Mouse (Mus musculus): ENCODE results near the gene Slc16a5. TPM values are rescaled to one million over a fixed set of nuclear protein-coding genes. Genes with fewer than 3 reads are reported as not detected.

Gene Slc16a5
- total and polyA plus RNA-seq, 3 experiments: 0.26 TPM; not detected in 2

GRCm38 (mm10) chr11:115439326-115439725 is 22.9 kb upstream of the Slc16a5 start:
- TF ChIP-seq TBP (IDR thresholded peaks at IDR 0.05; ENCODE audit: low read depth, low read length): no peak
- peak; percentile 58 for TF ChIP-seq RCOR1 (IDR thresholded peaks at IDR 0.05; ENCODE audit: low read depth, low read length)
- no peak overlapping the region for H3K4me3 ChIP-seq (ENCODE audit: control insufficient read depth in 1 of 2, insufficient read depth in 1 of 2, low read depth in 2 of 2, low read length in 2 of 2)
- no peaks in the 10 kb centered on the region for H3K27me3 ChIP-seq (ENCODE audit: control insufficient read depth in 1 of 2, insufficient read depth in 2 of 2, low read length in 2 of 2)
- peaks cover 3 to 8% of the 10 kb centered on the region in 2 experiments; a peak in 3 of 4 replicates for H3K4me1 ChIP-seq (ENCODE audit: control insufficient read depth in 1 of 2, insufficient read depth in 2 of 2, low read length in 2 of 2)
- H3K9ac ChIP-seq (ENCODE audit: control insufficient read depth, low read depth, low read length, poor library complexity, severe bottlenecking): no peak overlapping the region
- peaks cover 0 to 5% of the 10 kb centered on the region in 2 experiments; a peak in 2 of 4 replicates for H3K36me3 ChIP-seq (ENCODE audit: control insufficient read depth in 1 of 2, insufficient read depth in 2 of 2, low read length in 2 of 2)
- H3K79me2 ChIP-seq (ENCODE audit: control insufficient read depth, insufficient read depth, low read length, poor library complexity): no peaks in the 10 kb centered on the region
- H3K27ac ChIP-seq (ENCODE audit: control insufficient read depth, low read depth, low read length): no peak overlapping the region
- no peaks in the 10 kb centered on the region for H3K9me3 ChIP-seq (replicated peaks; ENCODE audit: insufficient read depth, low read length)
- DNase-seq (ENCODE audit: low read depth, low spot score): no peak

DNA sequence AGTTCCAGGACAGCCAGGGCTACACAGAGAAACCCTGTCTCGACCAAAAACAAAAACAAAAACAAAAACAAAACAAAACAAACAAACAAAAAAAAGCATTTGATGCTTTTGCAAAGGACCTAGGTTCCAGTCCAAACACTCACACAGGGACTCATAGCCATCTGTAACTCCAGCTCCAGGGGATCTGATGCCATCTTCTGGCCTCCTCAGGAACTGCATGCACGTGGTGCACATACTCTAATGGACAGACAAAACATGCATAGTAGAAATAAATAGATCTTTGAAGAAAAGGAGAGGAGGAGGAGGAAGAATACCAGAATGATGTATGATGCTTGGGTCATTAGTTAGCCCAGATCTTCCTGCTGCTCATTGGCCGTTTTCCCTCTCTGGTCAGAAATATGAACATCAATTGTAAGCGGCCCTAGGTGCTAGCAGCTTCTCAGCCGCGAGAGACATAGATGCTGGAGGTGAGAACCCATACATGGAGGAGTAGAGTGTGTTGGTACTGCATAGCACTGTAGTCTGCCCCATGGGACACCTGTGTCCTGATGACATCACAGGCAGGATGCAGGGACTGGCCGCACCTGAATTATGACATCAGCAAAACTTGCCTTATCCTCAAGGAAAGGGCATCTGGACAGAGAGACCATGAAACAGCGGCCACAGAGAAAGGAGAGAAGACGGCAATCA is 22.2 kb upstream of the Slc16a5 start, which contains the start of gene Trim80:
TSS of gene Trim80 (plus strand) at position 640 of the 690 bp plus-strand sequence.
- H3K4me1 ChIP-seq (ENCODE audit: control insufficient read depth in 1 of 2, insufficient read depth in 2 of 2, low read length in 2 of 2): peaks cover 3 to 8% of the 10 kb centered on the region in 2 experiments; a peak in 3 of 4 replicates
- no peak for TF ChIP-seq ETS1 (IDR thresholded peaks at IDR 0.05; ENCODE audit: low read depth, low read length)
- peak; percentile 33 for TF ChIP-seq RAD21 (IDR thresholded peaks at IDR 0.05; ENCODE audit: low read depth, low read length)
- peak; percentile 48 to 64 (median 56) for TF ChIP-seq CTCF (IDR thresholded peaks at IDR 0.05 in 2 of 3, conservative IDR thresholded peaks at IDR 0.05 in 1 of 3; ENCODE audit: control insufficient read depth in 1 of 3, insufficient read depth in 1 of 3, low read depth in 2 of 3, low read length in 3 of 3, poor library complexity in 1 of 3, severe bottlenecking in 1 of 3)
- peak; percentile 46 for TF ChIP-seq SMC3 (IDR thresholded peaks at IDR 0.05; ENCODE audit: low read depth, low read length)
- no peak for TF ChIP-seq NELFE (IDR thresholded peaks at IDR 0.05; ENCODE audit: low read depth, low read length)
- H3K36me3 ChIP-seq (ENCODE audit: control insufficient read depth in 1 of 2, insufficient read depth in 2 of 2, low read length in 2 of 2): peaks cover 0 to 5% of the 10 kb centered on the region in 2 experiments; a peak in 2 of 4 replicates
- H3K27me3 ChIP-seq (ENCODE audit: control insufficient read depth in 1 of 2, insufficient read depth in 2 of 2, low read length in 2 of 2): no peaks in the 10 kb centered on the region
- H3K9me3 ChIP-seq (replicated peaks; ENCODE audit: insufficient read depth, low read length): no peaks in the 10 kb centered on the region
- no peak within 1 kb of the TSS for H3K4me3 ChIP-seq (ENCODE audit: control insufficient read depth in 1 of 2, insufficient read depth in 1 of 2, low read depth in 2 of 2, low read length in 2 of 2)
- no peak within 1 kb of the TSS for H3K9ac ChIP-seq (ENCODE audit: control insufficient read depth, low read depth, low read length, poor library complexity, severe bottlenecking)
- DNase-seq (ENCODE audit: low read depth, low spot score): peak; percentile 54
- no peaks in the 10 kb centered on the region for H3K79me2 ChIP-seq (ENCODE audit: control insufficient read depth, insufficient read depth, low read length, poor library complexity)
- H3K27ac ChIP-seq (ENCODE audit: control insufficient read depth, low read depth, low read length): no peak within 1 kb of the TSS

- no peak for TF ChIP-seq NRF1 (IDR thresholded peaks at IDR 0.05; ENCODE audit: insufficient read depth, low read depth, low read length, poor library complexity, severe bottlenecking)
- TF ChIP-seq HCFC1 (IDR thresholded peaks at IDR 0.05; ENCODE audit: low read depth, low read length): no peak
- no peak for TF ChIP-seq UBTF (IDR thresholded peaks at IDR 0.05; ENCODE audit: borderline replicate concordance, insufficient read depth, low read depth, low read length)
- H3K9me3 ChIP-seq (replicated peaks; ENCODE audit: insufficient read depth, low read length): no peaks in the 10 kb centered on the region
- no peak overlapping the region for H3K27ac ChIP-seq (ENCODE audit: control insufficient read depth, low read depth, low read length)
- no peak overlapping the region for H3K9ac ChIP-seq (ENCODE audit: control insufficient read depth, low read depth, low read length, poor library complexity, severe bottlenecking)
- peaks cover 0 to 5% of the 10 kb centered on the region in 2 experiments; a peak in 2 of 4 replicates for H3K36me3 ChIP-seq (ENCODE audit: control insufficient read depth in 1 of 2, insufficient read depth in 2 of 2, low read length in 2 of 2)
- no peak overlapping the region for H3K4me3 ChIP-seq (ENCODE audit: control insufficient read depth in 1 of 2, insufficient read depth in 1 of 2, low read depth in 2 of 2, low read length in 2 of 2)
- no peak for DNase-seq (ENCODE audit: low read depth, low spot score)
- no peaks in the 10 kb centered on the region for H3K79me2 ChIP-seq (ENCODE audit: control insufficient read depth, insufficient read depth, low read length, poor library complexity)
- no peaks in the 10 kb centered on the region for H3K27me3 ChIP-seq (ENCODE audit: control insufficient read depth in 1 of 2, insufficient read depth in 2 of 2, low read length in 2 of 2)
- H3K4me1 ChIP-seq (ENCODE audit: control insufficient read depth in 1 of 2, insufficient read depth in 2 of 2, low read length in 2 of 2): peaks cover 3 to 8% of the 10 kb centered on the region in 2 experiments; a peak in 3 of 4 replicates
These were observed 20.9 kb upstream of the Slc16a5 start for GRCm38 (mm10) chr11:115441417-115441816.
